Mouse (Mus musculus) embryo, embryonic 9.5 days (tissue): ENCODE measurements around the gene Cfap157.

ENCODE experiments used
- DNase-seq: peaks from one replicate; pipeline ENCODE4 v3.0.0-alpha.2; 2017; ENCODE audit errors: extremely low spot score

Cfap157 gene

DNA sequence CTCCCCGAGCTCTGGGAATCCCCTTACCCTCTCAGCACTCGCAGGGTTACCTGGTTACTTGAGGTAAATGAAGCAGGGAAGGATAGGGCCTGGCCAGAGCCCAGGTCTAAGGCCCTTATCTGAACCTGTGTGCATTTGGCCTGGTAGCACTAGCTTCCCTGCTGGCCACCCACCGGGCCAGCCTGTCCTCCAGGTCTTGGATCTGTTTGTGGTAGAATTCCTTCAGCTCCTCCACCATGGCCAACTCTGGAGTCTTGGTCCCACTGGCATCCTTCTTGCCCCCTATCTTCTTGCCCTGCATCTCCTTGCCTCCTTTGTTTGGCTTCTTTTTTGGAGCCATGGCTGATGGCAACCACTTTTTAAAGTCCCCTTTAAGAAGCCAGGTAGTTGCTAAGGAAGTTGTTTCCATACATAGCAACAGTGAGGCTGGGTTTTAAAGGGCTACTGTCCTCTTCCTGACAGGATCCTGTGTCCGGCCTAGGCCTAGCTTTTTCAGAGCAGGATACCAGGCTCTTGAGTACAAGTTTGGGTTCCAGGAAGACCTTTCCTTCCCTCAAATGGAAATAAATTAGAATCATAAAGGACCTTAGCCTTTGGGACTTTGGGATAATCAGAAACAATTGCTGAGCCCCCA lies at the start of gene Cfap157:
Gene Cfap157, minus strand, starts transcription at position 381 of the 634 bp plus-strand sequence.
- no peak for DNase-seq

GRCm38 (mm10) chr2:32828979-32829676 lies 44.9 kb upstream of the Cfap157 start:
- DNase-seq = no peak

DNA sequence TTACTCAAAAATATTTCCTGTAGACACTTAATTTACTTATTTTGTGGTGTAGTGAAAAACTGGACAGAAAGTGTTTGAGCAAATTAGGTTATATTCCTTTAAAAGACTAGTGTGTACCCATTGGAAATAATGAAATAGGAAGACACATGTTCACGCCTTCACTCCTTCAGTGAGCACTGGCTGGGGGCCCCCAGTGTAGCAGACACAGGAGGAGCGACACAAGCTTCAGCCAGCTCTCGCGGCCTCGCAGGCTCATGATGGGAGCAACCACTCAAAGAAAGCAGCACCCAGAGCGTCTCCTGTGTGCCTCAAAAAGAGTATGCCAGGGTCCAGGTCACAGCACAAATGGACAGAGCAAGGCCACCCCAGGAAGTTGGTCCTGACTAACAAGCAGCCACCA lies 41.6 kb upstream of the Cfap157 start:
- no peak for DNase-seq

DNA sequence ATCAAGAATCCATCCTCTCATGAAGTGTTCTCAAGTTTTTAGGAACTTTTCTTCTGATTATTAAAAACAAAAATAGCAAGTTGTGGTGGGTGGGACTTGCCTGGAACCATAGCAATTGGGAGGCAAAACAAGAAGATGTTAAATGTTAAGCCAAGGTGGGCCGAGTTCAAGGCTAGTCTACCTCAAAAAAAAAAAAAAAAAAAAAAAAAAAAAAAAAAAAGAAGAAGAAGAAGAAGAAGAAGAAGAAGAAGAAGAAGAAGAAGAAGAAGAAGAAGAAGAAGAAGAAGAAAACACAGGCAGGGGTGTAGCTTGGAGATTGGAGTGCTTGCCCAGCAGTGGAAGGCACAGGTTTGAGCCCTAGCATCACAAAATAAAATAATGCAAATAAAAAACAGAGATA lies 40.5 kb upstream of the Cfap157 start:
- no peak for DNase-seq

- no peak for DNase-seq
Measured at GRCm38 (mm10) chr2:32824181-32824580, 40.0 kb upstream of the Cfap157 start.

- DNase-seq = no peak
Measured at GRCm38 (mm10) chr2:32823579-32824154, 39.4 kb upstream of the Cfap157 start.

- peak; percentile 43 for DNase-seq
Measured at GRCm38 (mm10) chr2:32823153-32823552, 38.9 kb upstream of the Cfap157 start.

- no peak for DNase-seq
Measured at GRCm38 (mm10) chr2:32822643-32823042, 38.4 kb upstream of the Cfap157 start.

GRCm38 (mm10) chr2:32821041-32821802 lies 37.0 kb upstream of the Cfap157 start:
- no peak for DNase-seq

DNA sequence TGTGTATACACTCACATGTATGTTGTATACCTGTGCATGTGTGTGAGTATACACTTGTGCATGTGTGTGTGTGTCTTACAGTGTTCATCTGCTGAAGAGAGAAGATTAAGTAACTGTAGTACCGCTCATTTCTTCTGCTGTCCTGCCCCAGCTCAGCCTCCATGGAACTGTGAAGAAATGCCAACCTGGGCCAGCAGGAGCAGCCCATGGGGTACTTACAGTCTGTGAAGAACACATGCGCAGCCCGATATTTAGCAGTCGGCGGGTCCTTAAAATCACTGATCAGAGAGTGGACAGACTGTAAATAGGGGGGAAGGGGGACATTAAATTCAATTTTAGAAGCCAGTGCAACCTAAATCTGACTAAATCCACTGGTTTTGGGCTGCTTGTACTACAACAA lies 34.0 kb upstream of the Cfap157 start:
- DNase-seq = no peak

DNA sequence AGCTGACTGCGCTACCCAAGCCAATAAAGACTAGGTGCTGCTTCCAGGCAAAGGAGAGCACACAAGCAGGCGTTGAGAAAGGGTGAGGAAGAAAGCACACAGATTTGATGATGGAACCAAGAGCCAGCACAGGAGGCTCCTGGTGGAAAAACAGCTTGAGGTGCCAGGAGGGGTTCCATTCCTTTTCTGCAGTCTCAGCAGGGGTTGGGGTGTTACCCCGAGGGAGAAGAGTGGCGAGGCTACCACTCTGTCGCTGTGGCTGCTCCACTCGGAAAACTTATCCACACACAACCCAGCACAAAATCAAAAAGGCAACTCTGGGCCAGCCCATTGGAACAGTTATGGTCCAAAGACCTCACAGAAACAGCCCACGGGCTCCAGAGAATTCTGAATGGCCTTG lies 33.4 kb upstream of the Cfap157 start:
- no peak for DNase-seq

- no peak for DNase-seq
Measured at GRCm38 (mm10) chr2:32816946-32817581, 32.8 kb upstream of the Cfap157 start.

DNA sequence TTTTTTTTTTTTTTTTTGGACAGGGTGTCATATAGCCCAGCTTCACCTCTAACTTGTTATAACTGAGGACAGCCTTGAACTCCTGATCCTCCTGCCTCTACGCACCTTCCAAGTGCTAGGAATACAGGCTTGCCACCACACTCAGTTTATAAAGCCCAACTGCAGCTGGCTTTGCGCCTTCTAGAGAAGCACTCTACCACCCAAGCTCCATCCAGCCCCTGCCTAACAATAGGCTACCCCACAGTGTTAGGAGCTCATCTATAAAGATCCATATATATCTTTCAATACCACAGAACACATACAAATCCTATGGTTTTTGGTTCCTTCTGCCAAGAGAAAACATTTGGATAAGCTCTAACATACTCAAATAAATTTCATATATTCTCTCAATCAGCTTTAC lies 32.3 kb upstream of the Cfap157 start:
- DNase-seq = no peak

DNA sequence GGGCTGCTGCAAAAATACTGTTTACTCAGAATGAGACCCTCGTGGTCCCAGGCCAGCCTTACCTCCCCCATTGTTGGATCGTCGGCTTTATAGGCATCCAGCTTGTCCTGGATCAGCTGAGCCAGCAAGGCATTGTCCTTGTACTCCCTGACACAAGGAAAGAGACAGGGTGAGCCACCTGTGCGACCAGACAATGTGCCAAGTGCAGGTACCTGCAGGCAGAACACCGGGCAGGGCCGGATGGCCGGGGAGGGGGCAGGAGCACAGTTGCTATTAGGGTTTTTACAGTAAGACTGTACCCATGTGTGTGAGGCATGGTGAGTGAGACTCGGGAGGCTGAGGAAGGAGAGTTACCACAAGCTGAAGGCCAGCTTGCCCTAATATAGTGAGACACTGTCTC lies 27.7 kb upstream of the Cfap157 start:
- DNase-seq = no peak

- DNase-seq = no peak
Measured at GRCm38 (mm10) chr2:32808816-32809566, 24.8 kb upstream of the Cfap157 start.

DNA sequence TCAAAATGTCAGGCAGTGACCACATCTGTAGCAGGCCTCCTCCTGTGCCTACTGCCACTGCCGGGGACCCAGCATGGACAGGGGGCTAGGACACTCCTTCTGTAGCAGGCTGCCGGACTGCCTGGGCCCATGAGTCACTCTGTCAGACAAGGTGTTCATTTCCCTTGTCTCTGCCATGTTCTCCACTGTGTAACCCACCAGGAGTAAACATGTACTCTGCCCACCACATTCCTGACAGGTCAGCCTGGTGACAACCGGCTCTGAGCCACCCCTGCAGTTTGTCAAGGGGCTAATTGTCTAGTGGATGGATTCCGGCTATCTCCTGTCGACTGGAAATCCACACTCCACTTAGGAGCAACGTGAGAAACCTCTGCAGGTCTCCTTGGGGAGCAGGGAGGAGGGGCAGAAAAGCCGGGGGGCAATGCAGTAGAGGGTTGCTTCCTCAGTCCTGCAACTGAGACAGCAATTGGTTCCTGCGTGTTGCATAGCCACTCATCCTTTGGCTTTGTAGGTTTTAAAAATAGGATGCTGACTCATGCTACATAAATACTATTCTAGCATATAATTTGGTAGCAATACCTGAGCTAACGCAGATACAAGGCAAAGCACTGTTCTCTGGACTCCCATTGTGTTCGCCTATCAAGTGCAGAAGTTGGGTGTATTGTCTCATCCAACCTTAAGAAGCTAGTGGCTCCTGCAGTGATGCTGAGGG lies 14.2 kb upstream of the Cfap157 start:
- DNase-seq = no peak

GRCm38 (mm10) chr2:32795748-32796418 lies 11.7 kb upstream of the Cfap157 start:
- DNase-seq = no peak

DNA sequence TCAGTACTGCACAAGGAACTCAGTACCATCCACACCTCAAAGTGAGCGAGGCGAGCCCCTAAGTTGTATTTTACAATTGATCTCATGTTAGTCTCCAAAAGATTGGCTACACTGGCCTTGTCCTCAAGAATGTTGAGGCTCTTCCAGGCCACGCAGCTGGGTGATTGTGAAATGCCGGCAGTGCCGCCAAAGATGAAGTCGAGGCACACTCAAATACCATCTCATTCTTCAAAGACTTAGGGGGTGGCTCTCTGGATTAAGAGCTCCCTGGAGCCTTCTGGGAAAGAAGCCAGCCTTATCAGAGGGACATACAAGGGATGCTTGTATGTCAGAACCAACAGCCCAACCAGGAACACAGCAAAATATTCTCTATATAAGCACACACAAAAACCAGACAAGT lies 7.1 kb upstream of the Cfap157 start:
- no peak for DNase-seq

GRCm38 (mm10) chr2:32788581-32788980 lies 4.4 kb upstream of the Cfap157 start:
- no peak for DNase-seq

- no peak for DNase-seq
Measured at GRCm38 (mm10) chr2:32787176-32787575, 2.9 kb upstream of the Cfap157 start.
